12 mouse cellular contexts compared by ENCODE assay signal in the genomic region with DNA sequence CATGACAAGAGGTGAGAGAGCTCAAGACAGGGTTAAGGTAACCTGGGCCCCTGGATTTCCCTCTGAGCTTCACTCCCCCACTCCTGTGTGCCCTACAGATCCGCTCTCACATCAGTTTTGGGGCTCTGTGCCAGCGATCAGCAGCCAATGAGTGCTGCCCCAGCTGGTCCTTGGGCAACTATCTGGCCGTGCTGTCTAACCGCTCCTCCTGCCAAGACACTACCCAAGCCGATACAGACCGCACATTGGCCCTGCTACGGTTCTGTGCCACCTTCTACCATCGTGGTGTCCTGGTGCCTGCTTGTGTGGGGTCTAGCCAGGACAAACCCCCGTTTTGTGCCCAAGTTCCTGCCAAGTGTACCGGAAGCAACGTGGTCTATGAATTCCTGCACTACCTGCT. TPM values are rescaled to one million over a fixed set of nuclear protein-coding genes. Genes with fewer than 3 reads are reported as not detected.
DNase-seq lines count a peak whose midpoint lies in the region; ATAC-seq and TF ChIP-seq lines count a peak whose summit lies in the region.
"Had no signal": no experiment of that assay in that cellular context is flagged by ENCODE, and none has a peak within 500 bp of the region (broad histone marks: within the 10 kb centered on the region; RNA-seq: fewer than 3 reads in every experiment).

No protein-coding gene starts in this region.

- ATAC-seq in midbrain, postnatal 0 days (ENCODE audit: low FRiP score): no peak
- ATAC-seq in megakaryocyte-erythroid progenitor cell, adult 5-6 weeks (replicated peaks; ENCODE audit: low FRiP score, low TSS enrichment, poor library complexity, severe bottlenecking): peak; percentile 49
- no peak for ATAC-seq in liver, embryonic 11.5 days (replicated peaks; ENCODE audit: low FRiP score)
- no peak for ATAC-seq in monocyte, adult 5-6 weeks (replicated peaks; ENCODE audit: insufficient number of reproducible peaks, low FRiP score, low TSS enrichment, poor library complexity, severe bottlenecking)

- 86% methylated on average over 11 of the region's 11 CpGs for WGBS in midbrain, postnatal 0 days
- 93% methylated on average over 11 of the region's 11 CpGs for WGBS in midbrain, embryonic 10.5 days
- 89% methylated on average over 11 of the region's 11 CpGs for WGBS in liver, embryonic 11.5 days

- peak; percentile 76 for DNase-seq in adrenal gland, adult 2 months
- no peak for DNase-seq in adrenal gland, postnatal 4 days (ENCODE audit: low spot score in 2 of 2)
- DNase-seq in midbrain, postnatal 0 days (ENCODE audit: low spot score): peak; percentile 79
- DNase-seq in midbrain, embryonic 10.5 days (ENCODE audit: low spot score): no peak
- DNase-seq in fat pad, adult 2 months (ENCODE audit: extremely low read depth, low read depth, low spot score): peak; percentile 21
- DNase-seq in liver, embryonic 11.5 days (ENCODE audit: low spot score): no peak

- no peak overlapping the region for H3K27ac ChIP-seq in midbrain, postnatal 0 days (ENCODE audit: low read depth, low read length)
- no peak overlapping the region for H3K27ac ChIP-seq in midbrain, embryonic 10.5 days (replicated peaks)
- no peak overlapping the region for H3K27ac ChIP-seq in liver, embryonic 11.5 days (ENCODE audit: low read depth, low read length)
- H3K27ac ChIP-seq: heart, embryonic 15.5 days; kidney, embryonic 15.5 days had no signal

- peaks cover 60% of the 10 kb centered on the region for H3K36me3 ChIP-seq in midbrain, postnatal 0 days (ENCODE audit: insufficient read depth, low read length)
- peaks cover 6% of the 10 kb centered on the region; the same call in 1 of the 2 replicates for H3K36me3 ChIP-seq in midbrain, embryonic 10.5 days
- no peaks in the 10 kb centered on the region for H3K36me3 ChIP-seq in liver, embryonic 11.5 days (ENCODE audit: control insufficient read depth, insufficient read depth, low read length)
- H3K36me3 ChIP-seq: G1E; heart, embryonic 15.5 days; kidney, embryonic 15.5 days had no signal

- H3K9ac ChIP-seq in midbrain, postnatal 0 days (replicated peaks; ENCODE audit: low read length, poor library complexity, severe bottlenecking): no peak overlapping the region
- H3K9ac ChIP-seq in liver, embryonic 11.5 days (ENCODE audit: low read depth, low read length): no peak overlapping the region
- H3K9ac ChIP-seq: heart, embryonic 15.5 days; kidney, embryonic 15.5 days had no signal

- no peaks in the 10 kb centered on the region for H3K27me3 ChIP-seq in midbrain, postnatal 0 days (ENCODE audit: insufficient read depth, low read length)
- peaks cover 53% of the 10 kb centered on the region for H3K27me3 ChIP-seq in midbrain, embryonic 10.5 days (ENCODE audit: low read depth, poor library complexity, severe bottlenecking)
- H3K27me3 ChIP-seq in liver, embryonic 11.5 days (replicated peaks; ENCODE audit: control insufficient read depth, insufficient read depth, low read length): no peaks in the 10 kb centered on the region; the same call in none of the 2 replicates

- no peak overlapping the region for H3K4me2 ChIP-seq in midbrain, postnatal 0 days (ENCODE audit: low read depth, low read length, poor library complexity, severe bottlenecking)
- H3K4me2 ChIP-seq in liver, embryonic 11.5 days: no peak overlapping the region
- H3K4me2 ChIP-seq: heart, embryonic 15.5 days had no signal

- H3K4me3 ChIP-seq in midbrain, postnatal 0 days (ENCODE audit: low read depth, low read length): no peak overlapping the region
- H3K4me3 ChIP-seq in midbrain, embryonic 10.5 days: no peak overlapping the region
- no peak overlapping the region for H3K4me3 ChIP-seq in liver, embryonic 11.5 days (ENCODE audit: low read depth, low read length)
- H3K4me3 ChIP-seq: heart, embryonic 15.5 days; kidney, embryonic 15.5 days had no signal

- no peak for TF ChIP-seq CTCF in midbrain, postnatal 0 days (IDR thresholded peaks at IDR 0.05)

- no peaks in the 10 kb centered on the region for H3K9me3 ChIP-seq in midbrain, postnatal 0 days (ENCODE audit: low read length)
- no peaks in the 10 kb centered on the region for H3K9me3 ChIP-seq in midbrain, embryonic 10.5 days (replicated peaks)
- no peaks in the 10 kb centered on the region for H3K9me3 ChIP-seq in liver, embryonic 11.5 days (ENCODE audit: control insufficient read depth, low read length)
- H3K9me3 ChIP-seq: G1E; heart, embryonic 15.5 days; kidney, embryonic 15.5 days had no signal

- no peaks in the 10 kb centered on the region for H3K4me1 ChIP-seq in midbrain, postnatal 0 days (ENCODE audit: insufficient read depth, low read length)
- H3K4me1 ChIP-seq in midbrain, embryonic 10.5 days: peaks cover 13% of the 10 kb centered on the region
- peaks cover 12% of the 10 kb centered on the region; the same call in 1 of the 2 replicates for H3K4me1 ChIP-seq in liver, embryonic 11.5 days (replicated peaks; ENCODE audit: control insufficient read depth, insufficient read depth, low read length)

RNA-seq across cellular contexts. Expression of a gene that starts 10.0 kb away (rescaled TPM):
- 10 to 100 TPM; 27.0 to 38.5 TPM for total RNA-seq in adrenal gland, adult 2 months (2021)
- polyA plus RNA-seq in adrenal gland, adult 2 months (2012; rRNA removed): 25.9 and 27.7 TPM in 2 replicates
- 10 to 100 TPM; 53.4 to 54.0 TPM for total RNA-seq in adrenal gland, postnatal 4 days (2021)
- total RNA-seq in midbrain, postnatal 0 days (2014; rRNA removed): 180 and 201 TPM in 2 replicates
- polyA plus RNA-seq in midbrain, postnatal 0 days (2015; fragmentation: Nextera tagmentation; extraction: Ambion mirVana): 68.7 and 72.6 TPM in 2 replicates
- 3.1 and 7.5 TPM in 2 replicates for polyA plus RNA-seq in midbrain, embryonic 10.5 days (2016; fragmentation: Nextera tagmentation; extraction: Ambion mirVana)
- not detected in 2 replicates for total RNA-seq in megakaryocyte-erythroid progenitor cell, adult 5-6 weeks (2014; fragmentation: Nextera tagmentation)
- not detected in 2 replicates for total RNA-seq in megakaryocyte-erythroid progenitor cell, adult 5-6 weeks (2017)
- 0.32 and 0.60 TPM in 2 replicates for polyA plus RNA-seq in liver, embryonic 11.5 days (2014; fragmentation: Nextera tagmentation; extraction: Ambion mirVana)
- not detected in 3 replicates for total RNA-seq in monocyte, adult 5-6 weeks (2017)

RNA-seq across cellular contexts. Expression of a gene that starts 16.9 kb away (rescaled TPM):
- total RNA-seq in adrenal gland, adult 2 months (2021): not detected
- 0.83 TPM in 1 of 2 replicates, not detected in the other for polyA plus RNA-seq in adrenal gland, adult 2 months (2012; rRNA removed)
- not detected for total RNA-seq in adrenal gland, postnatal 4 days (2021)
- total RNA-seq in midbrain, postnatal 0 days (2014; rRNA removed): not detected in 2 replicates
- not detected in 2 replicates for polyA plus RNA-seq in midbrain, postnatal 0 days (2015; fragmentation: Nextera tagmentation; extraction: Ambion mirVana)
- not detected in 2 replicates for polyA plus RNA-seq in midbrain, embryonic 10.5 days (2016; fragmentation: Nextera tagmentation; extraction: Ambion mirVana)
- total RNA-seq in megakaryocyte-erythroid progenitor cell, adult 5-6 weeks (2014; fragmentation: Nextera tagmentation): not detected in 2 replicates
- not detected in 2 replicates for total RNA-seq in megakaryocyte-erythroid progenitor cell, adult 5-6 weeks (2017)
- polyA plus RNA-seq in liver, embryonic 11.5 days (2014; fragmentation: Nextera tagmentation; extraction: Ambion mirVana): not detected in 2 replicates
- total RNA-seq in monocyte, adult 5-6 weeks (2017): not detected in 3 replicates
- total RNA-seq: G1E; left cerebral cortex, postnatal 25 days had no signal
- polyA plus RNA-seq: G1E; heart, embryonic 15.5 days; kidney, embryonic 15.5 days had no signal

RNA-seq across cellular contexts. Expression of a gene that starts 24.3 kb away (rescaled TPM):
- 1 to 10 TPM; 1.8 to 2.1 TPM for total RNA-seq in adrenal gland, adult 2 months (2021)
- 0.26 and 0.65 TPM in 2 replicates for polyA plus RNA-seq in adrenal gland, adult 2 months (2012; rRNA removed)
- 10 to 100 TPM; 28.0 to 28.8 TPM for total RNA-seq in adrenal gland, postnatal 4 days (2021)
- total RNA-seq in midbrain, postnatal 0 days (2014; rRNA removed): 3.1 and 4.5 TPM in 2 replicates
- 5.6 and 6.6 TPM in 2 replicates for polyA plus RNA-seq in midbrain, postnatal 0 days (2015; fragmentation: Nextera tagmentation; extraction: Ambion mirVana)
- 181 and 184 TPM in 2 replicates for polyA plus RNA-seq in midbrain, embryonic 10.5 days (2016; fragmentation: Nextera tagmentation; extraction: Ambion mirVana)
- total RNA-seq in megakaryocyte-erythroid progenitor cell, adult 5-6 weeks (2014; fragmentation: Nextera tagmentation): 22.4 and 38.8 TPM in 2 replicates
- 59.1 and 104 TPM in 2 replicates for total RNA-seq in megakaryocyte-erythroid progenitor cell, adult 5-6 weeks (2017)
- 127 TPM in 2 replicates for polyA plus RNA-seq in liver, embryonic 11.5 days (2014; fragmentation: Nextera tagmentation; extraction: Ambion mirVana)
- 6.5 to 23.1 TPM (median 15.4 TPM) in 3 replicates for total RNA-seq in monocyte, adult 5-6 weeks (2017)

RNA-seq across cellular contexts. Expression of a gene that starts 27.0 kb away (rescaled TPM):
- 10 to 100 TPM in 1 of 2 experiments, 1 to 10 TPM in 1; 3.3 to 13.9 TPM for total RNA-seq in adrenal gland, adult 2 months (2021)
- polyA plus RNA-seq in adrenal gland, adult 2 months (2012; rRNA removed): 4.0 and 5.3 TPM in 2 replicates
- 1 to 10 TPM; 6.1 to 6.9 TPM for total RNA-seq in adrenal gland, postnatal 4 days (2021)
- 1.5 and 3.4 TPM in 2 replicates for total RNA-seq in midbrain, postnatal 0 days (2014; rRNA removed)
- polyA plus RNA-seq in midbrain, postnatal 0 days (2015; fragmentation: Nextera tagmentation; extraction: Ambion mirVana): 0.74 and 0.79 TPM in 2 replicates
- polyA plus RNA-seq in midbrain, embryonic 10.5 days (2016; fragmentation: Nextera tagmentation; extraction: Ambion mirVana): 0.42 and 1.1 TPM in 2 replicates
- total RNA-seq in megakaryocyte-erythroid progenitor cell, adult 5-6 weeks (2014; fragmentation: Nextera tagmentation): 0.27 and 1.5 TPM in 2 replicates
- 0.09 and 1.3 TPM in 2 replicates for total RNA-seq in megakaryocyte-erythroid progenitor cell, adult 5-6 weeks (2017)
- polyA plus RNA-seq in liver, embryonic 11.5 days (2014; fragmentation: Nextera tagmentation; extraction: Ambion mirVana): 0.14 and 0.19 TPM in 2 replicates
- 0.10 to 0.19 TPM in 2 of 3 replicates, not detected in the other for total RNA-seq in monocyte, adult 5-6 weeks (2017)
- polyA plus RNA-seq: G1E had no signal

RNA-seq across cellular contexts. Expression of a gene that starts 43.9 kb away (rescaled TPM):
- total RNA-seq in adrenal gland, adult 2 months (2021): 10 to 100 TPM; 30.0 to 45.0 TPM
- polyA plus RNA-seq in adrenal gland, adult 2 months (2012; rRNA removed): 22.1 and 31.3 TPM in 2 replicates
- total RNA-seq in adrenal gland, postnatal 4 days (2021): 10 to 100 TPM; 27.8 to 30.8 TPM
- 13.5 and 17.4 TPM in 2 replicates for total RNA-seq in midbrain, postnatal 0 days (2014; rRNA removed)
- polyA plus RNA-seq in midbrain, postnatal 0 days (2015; fragmentation: Nextera tagmentation; extraction: Ambion mirVana): 12.6 and 13.3 TPM in 2 replicates
- 24.2 and 24.6 TPM in 2 replicates for polyA plus RNA-seq in midbrain, embryonic 10.5 days (2016; fragmentation: Nextera tagmentation; extraction: Ambion mirVana)
- 14.5 and 20.5 TPM in 2 replicates for total RNA-seq in megakaryocyte-erythroid progenitor cell, adult 5-6 weeks (2014; fragmentation: Nextera tagmentation)
- 10.1 and 13.9 TPM in 2 replicates for total RNA-seq in megakaryocyte-erythroid progenitor cell, adult 5-6 weeks (2017)
- 32.3 and 33.0 TPM in 2 replicates for polyA plus RNA-seq in liver, embryonic 11.5 days (2014; fragmentation: Nextera tagmentation; extraction: Ambion mirVana)
- 14.5 to 23.9 TPM (median 19.3 TPM) in 3 replicates for total RNA-seq in monocyte, adult 5-6 weeks (2017)

Comparison
In these comparisons a context has a peak if more than half of its experiments do, and no peak if none do; other contexts are left out.
1. DNase-seq: peak in adrenal gland, adult 2 months (single experiment), midbrain, postnatal 0 days (single experiment) and fat pad, adult 2 months (single experiment); none in adrenal gland, postnatal 4 days (0 of 2), midbrain, embryonic 10.5 days (single experiment) and liver, embryonic 11.5 days (single experiment).
2. RNA of a gene that starts 10.0 kb away (total RNA-seq): 180 to 201 TPM in midbrain, postnatal 0 days, 53.4 to 54.0 TPM in adrenal gland, postnatal 4 days and 27.0 to 38.5 TPM in adrenal gland, adult 2 months; not detected in megakaryocyte-erythroid progenitor cell, adult 5-6 weeks and not detected in monocyte, adult 5-6 weeks; every median in the first group is over 10 times any median in the second.